Mouse (Mus musculus): ENCODE data around the gene Chst11. TPM values are rescaled to one million over a fixed set of nuclear protein-coding genes. Genes with fewer than 3 reads are reported as not detected.

Chst11 gene
- polyA plus RNA-seq (2012; rRNA removed; ENCODE audit: low replicate concordance) = 15.3 and 40.5 TPM in 2 replicates

DNA sequence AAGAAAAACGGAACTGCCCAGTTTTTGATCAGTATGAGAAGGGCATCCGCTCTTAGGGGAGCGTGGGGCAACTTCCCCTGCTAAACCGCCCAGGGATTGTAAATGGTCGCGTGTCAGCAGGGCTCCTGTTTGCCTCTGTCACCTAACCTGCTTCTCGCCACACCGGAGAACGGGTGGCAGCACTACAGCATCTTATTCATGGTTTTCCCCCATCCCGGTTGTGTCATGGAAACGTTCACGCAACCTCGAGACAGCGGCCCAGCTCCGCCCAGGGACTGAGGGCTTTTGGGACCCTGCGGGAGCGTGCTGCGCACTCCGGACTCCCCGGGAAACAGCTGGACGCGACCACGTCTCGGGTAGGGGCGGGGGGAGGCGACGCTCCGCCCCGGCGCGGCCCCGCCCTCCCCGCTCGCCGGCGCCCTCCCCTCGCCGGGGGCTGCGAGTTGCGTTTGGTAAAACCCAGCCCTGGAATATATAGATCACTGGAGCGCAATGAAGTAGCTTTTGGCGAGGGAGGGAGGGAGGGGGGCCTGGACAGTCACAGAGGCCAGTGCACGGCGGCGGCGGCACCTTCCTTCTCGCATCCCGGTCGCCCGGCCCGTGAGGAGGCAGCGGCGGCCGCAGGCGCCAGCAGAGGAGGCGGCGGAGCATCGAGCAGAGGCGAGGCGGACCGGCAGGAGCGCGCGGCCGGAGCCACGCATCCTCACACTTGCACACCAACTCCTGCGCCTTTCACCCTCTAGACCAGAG lies at the start of gene Chst11:
TSS of gene Chst11 (plus strand) at position 549 of the 750 bp plus-strand sequence.

Other genes with a start within 250 kb of the Chst11 start
- gene Nfyb, start 221.4 kb upstream of the Chst11 start, polyA plus RNA-seq (2012; rRNA removed; ENCODE audit: low replicate concordance) = 6.9 and 11.7 TPM in 2 replicates
- 34.7 and 49.1 TPM in 2 replicates for gene Txnrd1, start 151.5 kb upstream of the Chst11 start, polyA plus RNA-seq (2012; rRNA removed; ENCODE audit: low replicate concordance)
- 0.40 and 0.75 TPM in 2 replicates for gene Eid3, start 118.9 kb upstream of the Chst11 start, polyA plus RNA-seq (2012; rRNA removed; ENCODE audit: low replicate concordance)

Measured in subcutaneous adipose tissue, adult 2 months (tissue).